Mouse (Mus musculus) gastrocnemius, postnatal 25 days (tissue): ENCODE results near the gene Tmem181a. TPM values are rescaled to one million over a fixed set of nuclear protein-coding genes. Genes with fewer than 3 reads are reported as not detected.
"Not testable (repeated sequence)": the region's sequence is repeated elsewhere in the genome, so short reads cannot be mapped to it uniquely, and the experiment has no call there.

Source experiments
- DNase-seq: peaks from one replicate; pipeline ENCODE4 v3.0.0; 2022
- total RNA-seq, 2 experiments: library from RNA; stranded (reverse); gene quantifications; 1 replicate in 1 of 2; 2 replicates in 1 of 2; pipeline ENCODE4 v1.2.3; 2021

Tmem181a gene
- total RNA-seq, 2 experiments from 2014 or later: 4.2 to 5.6 TPM

GRCm38 (mm10) chr17:6305656-6306270 is 49.1 kb downstream of the Tmem181a start:
- DNase-seq: not testable (repeated sequence)

- not testable (repeated sequence) for DNase-seq
These were observed 49.8 kb downstream of the Tmem181a start for GRCm38 (mm10) chr17:6306503-6306902.

GRCm38 (mm10) chr17:6311716-6312115 is 55.1 kb downstream of the Tmem181a start:
- DNase-seq: not testable (repeated sequence)

GRCm38 (mm10) chr17:6312755-6313154 is 56.1 kb downstream of the Tmem181a start:
- not testable (repeated sequence) for DNase-seq

GRCm38 (mm10) chr17:6314493-6314892 is 57.8 kb downstream of the Tmem181a start:
- DNase-seq: not testable (repeated sequence)

- DNase-seq: not testable (repeated sequence)
These were observed 59.0 kb downstream of the Tmem181a start for GRCm38 (mm10) chr17:6315706-6316105.

- peak; percentile 32 for DNase-seq
These were observed 59.9 kb downstream of the Tmem181a start for GRCm38 (mm10) chr17:6316379-6317126.

GRCm38 (mm10) chr17:6317339-6317985 is 60.8 kb downstream of the Tmem181a start, which contains the start of gene Dynlt1a:
TSS of gene Dynlt1a (minus strand) at chr17:6317500.
- peak; percentile 99 for DNase-seq

GRCm38 (mm10) chr17:6321081-6321777 is 64.6 kb downstream of the Tmem181a start:
- DNase-seq: not testable (repeated sequence)

GRCm38 (mm10) chr17:6321778-6322101 is 65.1 kb downstream of the Tmem181a start:
- DNase-seq: not testable (repeated sequence)

GRCm38 (mm10) chr17:6325021-6325420 is 68.4 kb downstream of the Tmem181a start:
- DNase-seq: not testable (repeated sequence)

- DNase-seq: not testable (repeated sequence)
These were observed 68.9 kb downstream of the Tmem181a start for GRCm38 (mm10) chr17:6325543-6325942.

- DNase-seq: not testable (repeated sequence)
These were observed 70.9 kb downstream of the Tmem181a start for GRCm38 (mm10) chr17:6327554-6327953.

- DNase-seq: not testable (repeated sequence)
These were observed 72.3 kb downstream of the Tmem181a start for GRCm38 (mm10) chr17:6328997-6329396.

- DNase-seq: not testable (repeated sequence)
These were observed 86.1 kb downstream of the Tmem181a start for GRCm38 (mm10) chr17:6342606-6343294.

- not testable (repeated sequence) for DNase-seq
These were observed 98.6 kb downstream of the Tmem181a start for GRCm38 (mm10) chr17:6355256-6355655.

Other genes with a start within 250 kb of the Tmem181a start
- gene Serac1, start 177.1 kb upstream of the Tmem181a start, total RNA-seq: 1 to 10 TPM; 5.2 to 5.4 TPM
- 10 to 100 TPM; 45.1 to 49.0 TPM for gene Gtf2h5, start 177.1 kb upstream of the Tmem181a start, total RNA-seq
- gene Tulp4, start 150.4 kb upstream of the Tmem181a start, total RNA-seq: 100 to 1,000 TPM in 1 of 2 experiments, 10 to 100 TPM in 1; 95.2 to 117 TPM
- 1 to 10 TPM; 2.3 to 2.4 TPM for gene Dynlt1a, start 60.6 kb downstream of the Tmem181a start, total RNA-seq
- 10 to 100 TPM; 56.7 to 58.7 TPM for gene Dynlt1b, start 173.3 kb downstream of the Tmem181a start, total RNA-seq